Mouse (Mus musculus): Measurements from ENCODE around the gene CN725425.

DNA sequence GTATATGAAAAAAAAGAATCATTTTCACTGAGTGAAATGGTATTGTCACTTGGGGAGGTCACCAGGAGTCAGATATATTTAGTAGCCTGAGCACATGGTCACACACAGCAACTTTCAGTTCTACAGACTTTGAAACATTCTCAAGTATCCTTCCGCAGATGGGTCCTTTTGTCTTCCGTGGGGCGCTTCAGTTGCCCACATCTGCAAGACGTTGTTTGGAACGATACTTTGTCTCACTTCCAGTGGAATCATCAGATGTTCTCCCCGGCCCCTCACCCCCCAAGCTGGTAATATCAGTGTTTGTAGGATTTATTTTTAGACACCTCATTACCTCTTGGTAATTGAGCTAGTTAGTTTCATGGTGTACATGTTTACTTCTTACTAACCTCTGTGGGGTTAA is 12.9 kb upstream of the CN725425 start:
- TF ChIP-seq UBTF (IDR thresholded peaks at IDR 0.05; ENCODE audit: low read depth, low read length) (no peak), ZKSCAN1 (IDR thresholded peaks at IDR 0.05; ENCODE audit: borderline replicate concordance, low read depth, low read length) (no peak), POLR2A (IDR thresholded peaks at IDR 0.05; ENCODE audit: low read depth, low read length) (no peak), EP300 (IDR thresholded peaks at IDR 0.05; ENCODE audit: low read length) (no peak), GABPA (IDR thresholded peaks at IDR 0.05; ENCODE audit: insufficient replicate concordance, low read depth, low read length) (no peak), MAX (IDR thresholded peaks at IDR 0.05; ENCODE audit: low read length) (no peak), CHD1 (IDR thresholded peaks at IDR 0.05; ENCODE audit: low read depth, low read length) (no peak), MEF2A (IDR thresholded peaks at IDR 0.05; ENCODE audit: borderline replicate concordance, low read depth, low read length) (no peak), CTCF (conservative IDR thresholded peaks at IDR 0.05 in 1 of 2, IDR thresholded peaks at IDR 0.05 in 1 of 2; ENCODE audit: low read depth in 2 of 2, low read length in 2 of 2) (no peak), ELF1 (IDR thresholded peaks at IDR 0.05; ENCODE audit: low read depth, low read length) (no peak), HCFC1 (IDR thresholded peaks at IDR 0.05; ENCODE audit: low read depth, low read length) (no peak)
